Mouse (Mus musculus) lung, embryonic 15.5 days (tissue): ENCODE data around the gene Cyb5rl. TPM values are rescaled to one million over a fixed set of nuclear protein-coding genes. Genes with fewer than 3 reads are reported as not detected.

ENCODE experiments used
- ATAC-seq: fragments of 200-750 bp; cut with Nextera tagmentation; 2 replicates; pipeline ENCODE4 v1.8.0; 2017; ENCODE audit warnings: moderate number of reproducible peaks, borderline replicate concordance; ENCODE audit not compliant: low FRiP score, low TSS enrichment; ENCODE audit errors: extremely low read depth
- H3K27ac ChIP-seq: fragments of 300-500 bp; sonication (generic); 2 replicates; pipeline ENCODE4 v1.5.1; 2015; ENCODE audit warnings: moderate library complexity, mild to moderate bottlenecking, inconsistent platforms
- H3K27me3 ChIP-seq: fragments of 300-500 bp; sonication (generic); 2 replicates; pipeline ENCODE4 v1.6.1; 2015; ENCODE audit warnings: inconsistent platforms
- H3K36me3 ChIP-seq: fragments of 300-500 bp; sonication (generic); 2 replicates; pipeline ENCODE4 v1.6.1; 2015; ENCODE audit warnings: inconsistent platforms
- H3K4me1 ChIP-seq: fragments of 300-500 bp; sonication (generic); 2 replicates; pipeline ENCODE4 v1.6.1; 2015; ENCODE audit warnings: inconsistent platforms
- H3K4me2 ChIP-seq: fragments of 300-500 bp; sonication (generic); 2 replicates; pipeline ENCODE4 v1.6.1; 2015; ENCODE audit warnings: inconsistent platforms, mild to moderate bottlenecking, moderate library complexity
- H3K4me3 ChIP-seq: fragments of 300-500 bp; sonication (generic); 2 replicates; pipeline ENCODE4 v1.5.1; 2015; ENCODE audit warnings: mild to moderate bottlenecking, inconsistent platforms
- H3K9ac ChIP-seq: fragments of 300-500 bp; sonication (generic); 2 replicates; pipeline ENCODE4 v1.6.1; 2015; ENCODE audit warnings: inconsistent platforms
- H3K9me3 ChIP-seq: fragments of 300-500 bp; sonication (generic); 2 replicates; pipeline ENCODE4 v1.6.1; 2016; ENCODE audit warnings: inconsistent platforms
- WGBS: fragments of 180-500 bp; shearing (Covaris S2); methylation state at CpG from one replicate; pipeline ENCODE4 v1.1.7; 2015; 5-methylcytosine and 5-hydroxymethylcytosine counted together
- polyA plus RNA-seq: library from polyadenylated mRNA; unstranded; fragments of >200 nt; fragmentation: Nextera tagmentation; extraction: Ambion mirVana; gene quantifications from 2 replicates; pipeline ENCODE4 v1.2.1, GENCODE M21; 2015

The Cyb5rl gene
- polyA plus RNA-seq, 1 experiment from 2014 or later = 6.1 TPM

- Histone ChIP-seq H3K27ac (no peak overlapping the region), H3K27me3 (no peaks in the 10 kb centered on the region), H3K9me3 (no peaks in the 10 kb centered on the region), H3K36me3 (no peaks in the 10 kb centered on the region), H3K9ac (no peak overlapping the region), H3K4me2 (no peak overlapping the region), H3K4me1 (peaks cover 9% of the 10 kb centered on the region; the same call in 1 of the 2 replicates), H3K4me3 (no peak overlapping the region)
- no peak for ATAC-seq
- WGBS = 74% methylated on average over 6 of the region's 6 CpGs
Measured at GRCm38 (mm10) chr4:107120676-107121075, 53.9 kb downstream of the Cyb5rl start.

DNA sequence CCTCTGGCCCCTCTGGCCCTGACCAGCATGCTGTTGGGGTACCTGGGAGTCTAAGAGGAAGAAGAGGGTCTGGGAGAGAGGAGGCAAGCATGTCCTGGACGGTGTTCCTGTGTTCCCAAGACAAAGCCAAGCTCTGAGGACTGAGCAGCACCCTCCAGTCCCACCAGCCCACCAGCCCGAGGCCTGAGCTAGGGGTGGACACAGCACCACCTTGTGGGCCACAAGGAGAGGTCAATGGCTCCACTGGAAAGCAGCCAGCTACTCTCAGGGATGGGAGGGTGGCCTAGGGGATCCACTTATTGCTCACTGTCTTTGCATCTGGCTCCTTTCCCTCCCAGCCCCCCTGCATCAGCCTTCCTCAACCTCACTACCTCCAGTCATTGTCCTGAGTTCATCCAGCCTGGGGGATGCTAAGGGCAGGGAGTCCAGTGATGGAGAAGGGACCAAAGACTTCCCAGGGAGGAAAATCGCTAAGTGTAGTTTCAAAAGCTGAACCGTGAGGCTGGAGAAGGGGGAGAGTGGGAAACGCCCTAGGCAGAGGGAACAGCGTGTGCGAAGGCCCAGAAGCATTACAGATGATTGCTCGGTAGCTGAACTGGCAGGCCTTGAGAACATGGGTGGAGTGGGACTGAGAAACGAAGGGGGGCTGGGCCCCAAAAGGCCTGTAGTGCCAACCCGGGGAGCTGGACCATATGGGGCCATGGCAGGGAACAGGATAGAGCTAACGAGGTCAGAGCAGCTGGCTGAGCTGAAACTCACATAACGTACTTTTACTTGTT lies 54.6 kb downstream of the Cyb5rl start:
- Histone ChIP-seq H3K9ac (no peak overlapping the region), H3K4me3 (no peak overlapping the region), H3K4me2 (no peak overlapping the region), H3K36me3 (no peaks in the 10 kb centered on the region), H3K27me3 (no peaks in the 10 kb centered on the region), H3K9me3 (no peaks in the 10 kb centered on the region), H3K4me1 (peaks cover 9% of the 10 kb centered on the region; the same call in 1 of the 2 replicates), H3K27ac (no peak overlapping the region)
- WGBS = 58% methylated on average over 12 of the region's 12 CpGs
- ATAC-seq = 0 out of 2 replicates have a peak, but pooled peaks have one; percentile 12

DNA sequence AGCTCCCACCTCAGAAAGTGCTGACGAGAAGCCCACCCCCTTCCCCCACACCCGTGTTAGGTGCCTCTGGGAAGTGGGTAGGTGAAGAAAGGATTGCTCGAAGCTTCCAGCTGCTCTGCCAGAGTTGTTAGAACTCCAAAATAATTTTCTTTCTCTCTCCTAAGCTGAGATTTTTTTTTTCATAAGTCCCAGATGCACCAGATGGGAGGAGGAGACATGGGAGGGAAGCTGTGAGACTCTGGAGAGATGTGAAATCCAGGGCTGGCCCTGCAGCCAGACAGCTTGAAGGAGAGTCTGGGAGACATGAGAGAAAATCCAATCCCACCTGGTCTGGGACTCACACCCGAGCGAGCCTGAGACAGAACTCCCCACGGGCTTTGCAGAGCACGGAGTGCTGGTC lies 57.6 kb downstream of the Cyb5rl start:
- no peak overlapping the region for H3K9ac ChIP-seq
- H3K4me1 ChIP-seq = 0 out of 2 replicates have a peak, but pooled peaks cover under 1% of the 10 kb centered on the region
- WGBS = 67% methylated on average over 7 of the region's 7 CpGs
- H3K27ac ChIP-seq = no peak overlapping the region
- ATAC-seq = no peak
- no peaks in the 10 kb centered on the region for H3K9me3 ChIP-seq
- no peaks in the 10 kb centered on the region for H3K27me3 ChIP-seq
- H3K36me3 ChIP-seq = no peaks in the 10 kb centered on the region
- no peak overlapping the region for H3K4me2 ChIP-seq
- H3K4me3 ChIP-seq = no peak overlapping the region

GRCm38 (mm10) chr4:107125101-107125500 lies 58.3 kb downstream of the Cyb5rl start:
- H3K27ac ChIP-seq = no peak overlapping the region
- ATAC-seq = no peak
- 60% methylated on average over 5 of the region's 5 CpGs for WGBS

DNA sequence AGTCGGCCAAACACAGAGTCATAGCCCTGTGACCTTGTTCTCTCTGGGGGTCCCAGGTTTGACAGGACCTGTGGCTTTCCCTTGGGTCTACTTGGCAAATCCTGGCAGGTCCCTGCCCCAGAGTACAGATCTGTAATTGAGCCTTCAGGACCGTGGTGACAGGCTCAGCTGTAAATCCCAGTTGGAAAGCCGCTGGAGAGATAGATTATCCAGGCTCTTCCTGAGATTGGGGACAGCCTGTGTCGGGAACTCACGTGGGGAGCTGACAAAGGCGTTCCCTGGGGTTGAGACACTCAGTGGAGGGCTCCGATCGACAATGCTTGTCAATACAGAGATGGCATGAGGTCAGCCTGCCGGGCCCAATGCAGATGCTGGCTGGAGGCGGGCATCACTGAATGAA lies 59.6 kb downstream of the Cyb5rl start:
- H3K36me3 ChIP-seq = no peaks in the 10 kb centered on the region
- 55% methylated on average over 10 of the region's 10 CpGs for WGBS
- H3K27me3 ChIP-seq = no peaks in the 10 kb centered on the region
- no peaks in the 10 kb centered on the region for H3K4me1 ChIP-seq
- ATAC-seq = no peak
- H3K4me3 ChIP-seq = no peak overlapping the region
- H3K27ac ChIP-seq = no peak overlapping the region
- no peaks in the 10 kb centered on the region for H3K9me3 ChIP-seq
- no peak overlapping the region for H3K4me2 ChIP-seq
- no peak overlapping the region for H3K9ac ChIP-seq

More at GRCm38 (mm10) chr4:107125101-107125500, 58.3 kb downstream of the Cyb5rl start:
- Histone ChIP-seq H3K9ac (no peak overlapping the region), H3K4me3 (no peak overlapping the region), H3K4me2 (no peak overlapping the region), H3K4me1 (no peaks in the 10 kb centered on the region), H3K9me3 (no peaks in the 10 kb centered on the region), H3K27me3 (no peaks in the 10 kb centered on the region), H3K36me3 (no peaks in the 10 kb centered on the region)

GRCm38 (mm10) chr4:107126891-107127524 lies 60.2 kb downstream of the Cyb5rl start:
- no peak for ATAC-seq
- no peaks in the 10 kb centered on the region for H3K9me3 ChIP-seq
- H3K4me2 ChIP-seq = no peak overlapping the region
- 61% methylated on average over 13 of the region's 13 CpGs for WGBS
- no peaks in the 10 kb centered on the region for H3K36me3 ChIP-seq
- no peaks in the 10 kb centered on the region for H3K27me3 ChIP-seq
- no peak overlapping the region for H3K4me3 ChIP-seq
- no peak overlapping the region for H3K27ac ChIP-seq
- H3K9ac ChIP-seq = no peak overlapping the region
- H3K4me1 ChIP-seq = no peaks in the 10 kb centered on the region

DNA sequence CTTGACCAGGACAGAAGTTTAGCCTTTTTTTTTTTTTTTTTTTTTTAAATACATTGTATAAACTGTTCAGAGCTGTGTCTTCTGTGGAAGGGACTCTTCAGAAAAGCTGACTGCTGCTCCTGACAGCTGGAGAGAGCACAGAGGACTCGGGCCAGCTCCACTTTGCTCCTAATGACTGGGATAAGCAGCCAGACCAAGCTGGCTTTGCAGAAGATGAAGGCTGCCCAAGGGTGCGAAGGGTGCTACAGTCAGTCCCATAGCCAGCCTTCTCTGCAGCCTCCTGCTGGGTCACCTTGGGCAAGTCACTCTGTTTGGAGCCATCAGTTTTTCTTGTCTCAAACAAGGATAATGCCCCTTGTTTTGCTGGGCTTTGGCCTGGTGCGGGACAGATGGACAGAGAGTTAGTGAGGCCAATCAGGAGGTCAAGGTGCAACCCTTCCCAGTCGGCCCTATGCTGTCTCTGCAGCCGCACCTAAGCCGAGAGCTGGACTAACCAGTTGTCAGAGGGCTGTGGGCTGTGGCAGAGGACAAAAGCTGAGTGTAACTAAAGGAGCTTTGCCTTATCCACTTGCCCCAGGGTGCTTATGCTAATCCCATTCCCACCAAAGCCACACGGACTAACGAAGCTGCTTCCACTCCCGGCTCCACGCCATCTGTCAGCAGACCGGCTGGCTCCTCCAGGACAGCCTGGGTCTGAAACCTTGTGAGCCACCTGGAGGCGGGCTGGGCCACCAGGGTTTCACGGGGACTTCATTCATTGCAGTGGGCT lies 61.3 kb downstream of the Cyb5rl start:
- Histone ChIP-seq H3K4me1 (no peaks in the 10 kb centered on the region), H3K9me3 (no peaks in the 10 kb centered on the region), H3K36me3 (no peaks in the 10 kb centered on the region), H3K9ac (no peak overlapping the region), H3K27me3 (no peaks in the 10 kb centered on the region), H3K27ac (no peak overlapping the region), H3K4me2 (no peak overlapping the region), H3K4me3 (no peak overlapping the region)
- WGBS = 45% methylated on average over 13 of the region's 13 CpGs
- no peak for ATAC-seq

GRCm38 (mm10) chr4:107129373-107129772 lies 62.6 kb downstream of the Cyb5rl start:
- Histone ChIP-seq H3K27ac (no peak overlapping the region), H3K4me3 (no peak overlapping the region), H3K4me1 (no peaks in the 10 kb centered on the region), H3K9me3 (no peaks in the 10 kb centered on the region), H3K27me3 (no peaks in the 10 kb centered on the region), H3K9ac (no peak overlapping the region), H3K4me2 (no peak overlapping the region), H3K36me3 (no peaks in the 10 kb centered on the region)
- WGBS = 59% methylated on average over 8 of the region's 8 CpGs
- ATAC-seq = no peak

- 28% methylated on average over 9 of the region's 9 CpGs for WGBS
- H3K36me3 ChIP-seq = no peaks in the 10 kb centered on the region
- H3K4me2 ChIP-seq = no peak overlapping the region
- H3K9me3 ChIP-seq = no peaks in the 10 kb centered on the region
- no peaks in the 10 kb centered on the region for H3K27me3 ChIP-seq
- ATAC-seq = no peak
- H3K4me1 ChIP-seq = peaks cover 5% of the 10 kb centered on the region; the same call in 1 of the 2 replicates
- no peak overlapping the region for H3K9ac ChIP-seq
- no peak overlapping the region for H3K27ac ChIP-seq
- H3K4me3 ChIP-seq = no peak overlapping the region
Measured at GRCm38 (mm10) chr4:107130534-107130933, 63.7 kb downstream of the Cyb5rl start.

GRCm38 (mm10) chr4:107134891-107135290 lies 68.1 kb downstream of the Cyb5rl start:
- Histone ChIP-seq H3K4me1 (peaks cover 11% of the 10 kb centered on the region), H3K9ac (no peak overlapping the region), H3K4me2 (no peak overlapping the region), H3K27me3 (no peaks in the 10 kb centered on the region; the same call in 1 of the 2 replicates), H3K27ac (no peak overlapping the region), H3K36me3 (no peaks in the 10 kb centered on the region), H3K9me3 (no peaks in the 10 kb centered on the region), H3K4me3 (no peak overlapping the region)
- ATAC-seq = no peak
- 72% methylated on average over 3 of the region's 3 CpGs for WGBS

DNA sequence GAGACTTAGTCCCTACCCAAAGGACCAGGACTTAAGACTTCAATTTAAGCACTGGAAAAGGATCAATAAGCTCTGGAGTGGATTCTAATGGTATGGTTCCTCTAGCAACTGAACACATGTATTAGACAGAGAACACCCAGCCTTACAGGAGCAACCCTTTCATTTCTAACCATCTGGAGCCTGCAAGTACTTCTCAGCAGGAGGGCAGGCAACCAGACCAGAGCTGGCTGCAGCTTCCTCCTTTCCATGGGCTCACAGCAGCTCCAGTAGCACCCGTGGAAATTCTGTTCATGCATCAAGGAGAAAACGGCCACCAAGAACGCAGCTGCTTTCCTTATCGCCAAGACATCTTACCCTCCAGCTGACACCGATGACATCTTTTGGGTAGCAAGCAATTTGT lies 68.9 kb downstream of the Cyb5rl start:
- Histone ChIP-seq H3K27ac (no peak overlapping the region), H3K4me2 (no peak overlapping the region), H3K27me3 (no peaks in the 10 kb centered on the region; the same call in 1 of the 2 replicates), H3K4me3 (no peak overlapping the region), H3K4me1 (peaks cover 17% of the 10 kb centered on the region), H3K9me3 (no peaks in the 10 kb centered on the region), H3K36me3 (no peaks in the 10 kb centered on the region), H3K9ac (no peak overlapping the region)
- WGBS = 51% methylated on average over 5 of the region's 5 CpGs
- no peak for ATAC-seq

DNA sequence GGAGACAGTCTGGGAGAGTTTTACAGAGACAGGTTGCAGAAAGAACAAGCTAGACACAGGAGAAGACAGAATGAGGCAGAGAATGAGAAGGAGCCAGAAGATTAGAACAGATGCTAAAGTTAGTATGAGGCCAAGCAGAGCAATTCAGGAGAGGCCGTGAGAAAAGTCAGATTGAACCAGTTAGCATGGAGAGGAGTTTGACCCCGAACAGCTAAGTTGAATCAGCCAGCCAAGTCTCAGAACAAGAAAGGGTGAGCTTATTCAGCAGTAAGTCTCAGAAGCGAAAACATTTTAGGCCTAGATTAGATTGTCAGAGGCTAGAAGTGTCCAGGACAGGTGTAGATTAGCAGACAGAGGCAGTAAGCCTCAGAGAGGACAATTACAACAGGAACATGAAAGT lies 69.7 kb downstream of the Cyb5rl start:
- Histone ChIP-seq H3K4me2 (no peak overlapping the region), H3K9me3 (no peaks in the 10 kb centered on the region), H3K27me3 (no peaks in the 10 kb centered on the region; the same call in 1 of the 2 replicates), H3K36me3 (no peaks in the 10 kb centered on the region), H3K9ac (no peak overlapping the region), H3K27ac (no peak overlapping the region), H3K4me1 (peaks cover 19% of the 10 kb centered on the region), H3K4me3 (no peak overlapping the region)
- 54% methylated on average over 3 of the region's 3 CpGs for WGBS
- no peak for ATAC-seq
